Mouse (Mus musculus): ENCODE results near the gene 4931414P19Rik. TPM values are rescaled to one million over a fixed set of nuclear protein-coding genes. Genes with fewer than 3 reads are reported as not detected.

The 4931414P19Rik gene
- total and polyA plus RNA-seq, 3 experiments = 2.4 to 6.4 (median 5.9) TPM

GRCm38 (mm10) chr14:54602613-54603012 lies 3.2 kb downstream of the 4931414P19Rik start:
- Histone ChIP-seq H3K9ac (ENCODE audit: low read depth, low read length) (no peak overlapping the region), H3K36me3 (ENCODE audit: control insufficient read depth, insufficient read depth, low read length) (no peaks in the 10 kb centered on the region; the same call in 1 of the 2 replicates), H3K27ac (peak overlapping the region; percentile 97), H3K4me1 (ENCODE audit: control insufficient read depth, insufficient read depth, low read length) (peaks cover 4% of the 10 kb centered on the region), H3K4me3 (peak overlapping the region; percentile 75), H3K79me2 (replicated peaks; ENCODE audit: control insufficient read depth, insufficient read depth, low read length) (no peaks in the 10 kb centered on the region), H3K27me3 (ENCODE audit: control insufficient read depth, insufficient read depth, low read length) (no peaks in the 10 kb centered on the region)
- 41% methylated on average over 4 of the region's 4 CpGs for WGBS
- no peak for TF ChIP-seq CTCF (IDR thresholded peaks at IDR 0.05)
- TF ChIP-seq POLR2A (IDR thresholded peaks at IDR 0.05; ENCODE audit: insufficient read depth, low read depth, low read length) = no peak
- no peak for TF ChIP-seq EP300 (IDR thresholded peaks at IDR 0.05; ENCODE audit: insufficient read depth, low read depth, low read length)
- DNase-seq = peak in 1 of 2 experiments; percentile 27
- intact Hi-C loops (cut with DNase I) = loop anchor here (2.0 kb wide), 1 partner anchor 48 kb away; the partner anchor contains the start of gene Haus4

- Histone ChIP-seq H3K4me3 (no peak overlapping the region), H3K9ac (ENCODE audit: low read depth, low read length) (no peak overlapping the region), H3K27me3 (ENCODE audit: control insufficient read depth, insufficient read depth, low read length) (no peaks in the 10 kb centered on the region), H3K36me3 (ENCODE audit: control insufficient read depth, insufficient read depth, low read length) (no peaks in the 10 kb centered on the region; the same call in 1 of the 2 replicates), H3K27ac (no peak overlapping the region), H3K79me2 (replicated peaks; ENCODE audit: control insufficient read depth, insufficient read depth, low read length) (no peaks in the 10 kb centered on the region), H3K4me1 (ENCODE audit: control insufficient read depth, insufficient read depth, low read length) (peaks cover 4% of the 10 kb centered on the region)
- intact Hi-C loops (cut with DNase I) = no loop called here
- TF ChIP-seq POLR2A (IDR thresholded peaks at IDR 0.05; ENCODE audit: insufficient read depth, low read depth, low read length) = no peak
- no peak for TF ChIP-seq CTCF (IDR thresholded peaks at IDR 0.05)
- no peak for TF ChIP-seq EP300 (IDR thresholded peaks at IDR 0.05; ENCODE audit: insufficient read depth, low read depth, low read length)
- DNase-seq = no peak
- WGBS = 70% methylated on average over 2 of the region's 2 CpGs
These were observed 4.2 kb downstream of the 4931414P19Rik start for GRCm38 (mm10) chr14:54601601-54602000.

DNA sequence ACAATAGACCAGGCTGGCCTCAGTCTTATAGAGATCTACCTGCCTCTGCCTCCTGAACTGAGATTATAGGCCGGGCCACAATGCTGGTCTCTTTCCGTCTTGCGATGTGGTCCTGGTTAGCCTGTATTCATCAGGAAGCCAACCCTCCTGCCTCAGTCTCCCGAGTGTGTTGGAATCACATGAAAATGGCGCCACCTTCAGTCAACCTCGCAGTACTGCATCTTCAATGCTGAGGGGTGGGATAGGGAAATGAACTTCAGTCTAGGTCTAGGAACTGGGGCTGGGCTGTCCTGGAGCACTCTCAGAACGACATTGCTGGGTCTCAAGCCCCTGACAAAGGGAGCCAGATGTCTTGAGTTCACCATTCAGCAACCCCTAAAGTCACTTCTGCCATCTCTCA lies 8.7 kb downstream of the 4931414P19Rik start:
- Histone ChIP-seq H3K27ac (no peak overlapping the region), H3K4me3 (no peak overlapping the region), H3K79me2 (replicated peaks; ENCODE audit: control insufficient read depth, insufficient read depth, low read length) (no peaks in the 10 kb centered on the region), H3K36me3 (ENCODE audit: control insufficient read depth, insufficient read depth, low read length) (no peaks in the 10 kb centered on the region), H3K4me1 (ENCODE audit: control insufficient read depth, insufficient read depth, low read length) (peaks cover 3% of the 10 kb centered on the region), H3K9ac (ENCODE audit: low read depth, low read length) (no peak overlapping the region), H3K27me3 (ENCODE audit: control insufficient read depth, insufficient read depth, low read length) (no peaks in the 10 kb centered on the region)
- WGBS = 80% methylated on average over 7 of the region's 7 CpGs
- no peak for DNase-seq
- intact Hi-C loops (cut with DNase I) = no loop called here
- TF ChIP-seq EP300 (IDR thresholded peaks at IDR 0.05; ENCODE audit: insufficient read depth, low read depth, low read length) = no peak
- TF ChIP-seq CTCF (IDR thresholded peaks at IDR 0.05) = peak; percentile 64

GRCm38 (mm10) chr14:54594631-54595414 lies 11.0 kb downstream of the 4931414P19Rik start:
- Histone ChIP-seq H3K4me1 (ENCODE audit: control insufficient read depth, insufficient read depth, low read length) (peaks cover 3% of the 10 kb centered on the region), H3K27ac (no peak overlapping the region), H3K9ac (ENCODE audit: low read depth, low read length) (no peak overlapping the region; the same call in 1 of the 2 replicates), H3K4me3 (no peak overlapping the region), H3K79me2 (replicated peaks; ENCODE audit: control insufficient read depth, insufficient read depth, low read length) (no peaks in the 10 kb centered on the region), H3K36me3 (ENCODE audit: control insufficient read depth, insufficient read depth, low read length) (no peaks in the 10 kb centered on the region), H3K27me3 (ENCODE audit: control insufficient read depth, insufficient read depth, low read length) (no peaks in the 10 kb centered on the region)
- TF ChIP-seq EP300 (IDR thresholded peaks at IDR 0.05; ENCODE audit: insufficient read depth, low read depth, low read length) = no peak
- TF ChIP-seq POLR2A (IDR thresholded peaks at IDR 0.05; ENCODE audit: insufficient read depth, low read depth, low read length) = no peak
- no peak for TF ChIP-seq CTCF (IDR thresholded peaks at IDR 0.05)
- WGBS = 59% methylated on average over 28 of the region's 28 CpGs
- no peak for DNase-seq
- intact Hi-C loops (cut with DNase I) = no loop called here

DNA sequence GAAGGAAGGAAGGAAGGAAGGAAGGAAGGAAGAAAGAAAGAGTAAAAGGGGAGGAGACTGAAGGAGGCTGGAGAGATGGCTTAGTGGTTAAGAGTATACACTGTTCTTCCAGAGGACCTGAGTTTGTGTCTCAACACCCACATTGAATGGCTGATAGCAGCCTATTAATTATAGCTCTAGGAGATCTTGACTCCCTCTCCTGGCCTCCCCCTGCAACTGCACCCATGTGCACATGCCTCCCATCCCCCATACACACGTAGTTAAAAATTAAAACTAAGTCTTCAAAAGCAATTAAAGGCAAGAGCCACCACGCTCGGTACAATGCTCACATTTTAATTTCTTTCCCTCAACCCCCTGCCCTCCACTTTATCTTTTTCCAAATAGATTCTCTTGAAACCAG lies 11.7 kb downstream of the 4931414P19Rik start:
- Histone ChIP-seq H3K36me3 (ENCODE audit: control insufficient read depth, insufficient read depth, low read length) (no peaks in the 10 kb centered on the region), H3K9ac (ENCODE audit: low read depth, low read length) (no peak overlapping the region), H3K27me3 (ENCODE audit: control insufficient read depth, insufficient read depth, low read length) (no peaks in the 10 kb centered on the region), H3K4me1 (ENCODE audit: control insufficient read depth, insufficient read depth, low read length) (peaks cover 3% of the 10 kb centered on the region), H3K79me2 (replicated peaks; ENCODE audit: control insufficient read depth, insufficient read depth, low read length) (no peaks in the 10 kb centered on the region), H3K27ac (no peak overlapping the region), H3K4me3 (no peak overlapping the region)
- DNase-seq = no peak
- intact Hi-C loops (cut with DNase I) = no loop called here
- TF ChIP-seq POLR2A (IDR thresholded peaks at IDR 0.05; ENCODE audit: insufficient read depth, low read depth, low read length) = no peak
- peak; percentile 41 for TF ChIP-seq CTCF (IDR thresholded peaks at IDR 0.05)
- 95% methylated on average over 3 of the region's 3 CpGs for WGBS

GRCm38 (mm10) chr14:54592319-54592934 lies 13.4 kb downstream of the 4931414P19Rik start:
- peak; percentile 59 to 72 for DNase-seq
- Histone ChIP-seq H3K79me2 (replicated peaks; ENCODE audit: control insufficient read depth, insufficient read depth, low read length) (no peaks in the 10 kb centered on the region), H3K9ac (ENCODE audit: low read depth, low read length) (peak overlapping the region; percentile 21; the same call in 1 of the 2 replicates), H3K27ac (peak overlapping the region; percentile 50), H3K4me3 (no peak overlapping the region; the same call in 1 of the 2 replicates), H3K36me3 (ENCODE audit: control insufficient read depth, insufficient read depth, low read length) (no peaks in the 10 kb centered on the region), H3K4me1 (ENCODE audit: control insufficient read depth, insufficient read depth, low read length) (peaks cover 3% of the 10 kb centered on the region), H3K27me3 (ENCODE audit: control insufficient read depth, insufficient read depth, low read length) (no peaks in the 10 kb centered on the region)
- intact Hi-C loops (cut with DNase I) = no loop called here
- 11% methylated on average over 10 of the region's 10 CpGs for WGBS
- 0 out of 2 replicates have a peak, but pooled peaks have one; percentile 29 for TF ChIP-seq POLR2A (IDR thresholded peaks at IDR 0.05; ENCODE audit: insufficient read depth, low read depth, low read length)
- no peak for TF ChIP-seq CTCF (IDR thresholded peaks at IDR 0.05)
- 0 out of 2 replicates have a peak, but pooled peaks have one; percentile 8 for TF ChIP-seq EP300 (IDR thresholded peaks at IDR 0.05; ENCODE audit: insufficient read depth, low read depth, low read length)

All from heart, adult 2 months (tissue).